Mouse (Mus musculus): ENCODE data around the gene Klhl25.

DNA sequence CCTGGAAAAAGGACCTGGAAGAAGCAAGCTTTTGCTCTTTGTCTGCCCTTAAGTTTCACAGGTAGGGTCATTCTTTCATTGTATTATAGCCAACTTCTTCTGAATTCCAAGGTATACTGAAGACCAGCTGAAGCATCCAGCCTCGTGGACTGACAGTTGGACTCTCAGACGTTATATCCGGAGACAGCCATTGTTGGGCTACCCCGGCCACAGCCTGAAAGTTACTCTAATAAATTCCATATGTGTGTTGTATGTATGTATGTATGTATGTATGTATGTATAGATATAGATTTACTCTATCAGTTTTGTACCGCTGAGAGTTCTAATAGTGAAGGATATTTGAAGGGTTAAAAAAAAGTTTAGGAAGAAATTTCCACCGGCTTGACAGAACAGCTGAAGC lies 621 bp upstream of the Klhl25 start:
- TF ChIP-seq POLR2A (IDR thresholded peaks at IDR 0.05; ENCODE audit: low read depth, low read length) (no peak), CTCF (IDR thresholded peaks at IDR 0.05; ENCODE audit: extremely low read depth, insufficient read length, insufficient replicate concordance, low read depth, low read length) (no peak)
